Mouse (Mus musculus) stomach, embryonic 14.5 days (tissue): ENCODE results near the gene Sec24d. TPM values are rescaled to one million over a fixed set of nuclear protein-coding genes. Genes with fewer than 3 reads are reported as not detected.
"Not testable (repeated sequence)": the region's sequence is repeated elsewhere in the genome, so short reads cannot be mapped to it uniquely, and the experiment has no call there.

Experiments
- ATAC-seq: fragments of 200-750 bp; cut with Nextera tagmentation; 2 replicates; pipeline ENCODE4 v1.8.0; 2017; ENCODE audit warnings: low read depth, moderate TSS enrichment; ENCODE audit not compliant: insufficient number of reproducible peaks, insufficient read depth, low FRiP score
- H3K27ac ChIP-seq: fragments of 300-500 bp; sonication (generic); 2 replicates; pipeline ENCODE4 v1.5.1; 2014; ENCODE audit warnings: mild to moderate bottlenecking, low read length, moderate library complexity, mixed read lengths
- H3K27me3 ChIP-seq: fragments of 300-500 bp; sonication (generic); 2 replicates; pipeline ENCODE4 v1.6.1; 2014; ENCODE audit warnings: low read length, control low read depth, mixed read lengths; ENCODE audit not compliant: control insufficient read depth, insufficient read depth
- H3K36me3 ChIP-seq: fragments of 300-500 bp; sonication (generic); 2 replicates; pipeline ENCODE4 v1.6.1; 2014; ENCODE audit warnings: mild to moderate bottlenecking, control low read depth, low read length, moderate library complexity, mixed read lengths; ENCODE audit not compliant: control insufficient read depth, insufficient read depth
- H3K4me1 ChIP-seq: fragments of 300-500 bp; sonication (generic); 2 replicates; pipeline ENCODE4 v1.6.1; 2014; ENCODE audit warnings: low read length, control low read depth, mixed read lengths; ENCODE audit not compliant: control insufficient read depth, insufficient read depth
- H3K4me2 ChIP-seq: fragments of 300-500 bp; sonication (generic); replicated peaks from 2 replicates; pipeline ENCODE4 v1.6.1; 2014; ENCODE audit warnings: low read depth, low read length, control low read depth
- H3K4me3 ChIP-seq: fragments of 300-500 bp; sonication (generic); 2 replicates; pipeline ENCODE4 v1.5.1; 2014; ENCODE audit warnings: low read depth, low read length, control low read depth
- H3K9ac ChIP-seq: fragments of 300-500 bp; sonication (generic); replicated peaks from 2 replicates; pipeline ENCODE4 v1.6.1; 2014; ENCODE audit warnings: low read depth, mild to moderate bottlenecking, control low read depth, low read length, moderate library complexity, mixed read lengths
- H3K9me3 ChIP-seq: fragments of 300-500 bp; sonication (generic); 2 replicates; pipeline ENCODE4 v1.6.1; 2016; ENCODE audit warnings: low read depth, low read length, control low read depth; ENCODE audit not compliant: control insufficient read depth
- WGBS: fragments of 180-500 bp; shearing (Covaris S2); extraction: QIAGEN DNeasy Blood & Tissue Kit; methylation state at CpG from one replicate; pipeline ENCODE4 v1.1.7; 2014; 5-methylcytosine and 5-hydroxymethylcytosine counted together
- polyA plus RNA-seq: library from polyadenylated mRNA; unstranded; fragments of >200 nt; fragmentation: Nextera tagmentation; extraction: Ambion mirVana; gene quantifications from 2 replicates; pipeline ENCODE4 v1.2.1, GENCODE M21; 2014

Sec24d gene
- polyA plus RNA-seq, 1 experiment from 2014 or later: 96.9 TPM

GRCm38 (mm10) chr3:123351519-123351918 lies 84.3 kb downstream of the Sec24d start:
- ATAC-seq: no peak
- Histone ChIP-seq H3K9me3 (no peaks in the 10 kb centered on the region), H3K4me1 (no peaks in the 10 kb centered on the region), H3K9ac (no peak overlapping the region), H3K4me2 (no peak overlapping the region), H3K27ac (no peak overlapping the region), H3K36me3 (peaks cover 49% of the 10 kb centered on the region), H3K4me3 (no peak overlapping the region), H3K27me3 (no peaks in the 10 kb centered on the region)
- 73% methylated on average over 2 of the region's 2 CpGs for WGBS

GRCm38 (mm10) chr3:123353183-123353582 lies 85.9 kb downstream of the Sec24d start:
- no peaks in the 10 kb centered on the region for H3K27me3 ChIP-seq
- peaks cover 62% of the 10 kb centered on the region for H3K36me3 ChIP-seq
- H3K9ac ChIP-seq: no peak overlapping the region
- no peak for ATAC-seq
- H3K9me3 ChIP-seq: no peaks in the 10 kb centered on the region
- WGBS: 63% methylated on average over 6 of the region's 6 CpGs
- H3K27ac ChIP-seq: no peak overlapping the region
- no peaks in the 10 kb centered on the region for H3K4me1 ChIP-seq
- H3K4me3 ChIP-seq: no peak overlapping the region
- no peak overlapping the region for H3K4me2 ChIP-seq

- Histone ChIP-seq H3K27me3 (no peaks in the 10 kb centered on the region), H3K4me2 (no peak overlapping the region), H3K9me3 (no peaks in the 10 kb centered on the region), H3K4me3 (no peak overlapping the region), H3K4me1 (no peaks in the 10 kb centered on the region), H3K27ac (no peak overlapping the region), H3K9ac (no peak overlapping the region), H3K36me3 (peaks cover 61% of the 10 kb centered on the region)
- ATAC-seq: no peak
- WGBS: 91% methylated on average over 12 of the region's 12 CpGs
Observed at GRCm38 (mm10) chr3:123353661-123354060, 86.4 kb downstream of the Sec24d start.

GRCm38 (mm10) chr3:123354388-123354787 lies 87.1 kb downstream of the Sec24d start:
- H3K4me3 ChIP-seq: no peak overlapping the region
- no peaks in the 10 kb centered on the region for H3K9me3 ChIP-seq
- no peaks in the 10 kb centered on the region for H3K27me3 ChIP-seq
- H3K27ac ChIP-seq: no peak overlapping the region
- H3K36me3 ChIP-seq: peaks cover 62% of the 10 kb centered on the region
- no peak for ATAC-seq
- 92% methylated on average over 9 of the region's 9 CpGs for WGBS
- H3K4me1 ChIP-seq: no peaks in the 10 kb centered on the region
- H3K9ac ChIP-seq: no peak overlapping the region
- H3K4me2 ChIP-seq: no peak overlapping the region

- ATAC-seq: no peak
- Histone ChIP-seq H3K4me3 (no peak overlapping the region), H3K27me3 (no peaks in the 10 kb centered on the region), H3K27ac (no peak overlapping the region), H3K4me1 (no peaks in the 10 kb centered on the region), H3K9ac (no peak overlapping the region), H3K36me3 (peaks cover 63% of the 10 kb centered on the region), H3K4me2 (no peak overlapping the region), H3K9me3 (no peaks in the 10 kb centered on the region)
- 78% methylated on average over 4 of the region's 4 CpGs for WGBS
Observed at GRCm38 (mm10) chr3:123356377-123356991, 89.2 kb downstream of the Sec24d start.

- not testable (repeated sequence) for H3K4me2 ChIP-seq, H3K27me3 ChIP-seq, H3K4me3 ChIP-seq, H3K4me1 ChIP-seq, H3K9me3 ChIP-seq, H3K27ac ChIP-seq, H3K9ac ChIP-seq, ATAC-seq
- H3K36me3 ChIP-seq: peaks cover 64% of the 10 kb centered on the region
- WGBS: 73% methylated on average over 2 of the region's 2 CpGs
Observed at GRCm38 (mm10) chr3:123366820-123367219, 99.6 kb downstream of the Sec24d start.

- Histone ChIP-seq H3K9me3 (no peaks in the 10 kb centered on the region), H3K4me2 (no peak overlapping the region), H3K4me1 (no peaks in the 10 kb centered on the region), H3K36me3 (peaks cover 42% of the 10 kb centered on the region), H3K27me3 (no peaks in the 10 kb centered on the region), H3K9ac (no peak overlapping the region), H3K4me3 (no peak overlapping the region), H3K27ac (no peak overlapping the region)
- ATAC-seq: no peak
- 83% methylated on average over 12 of the region's 12 CpGs for WGBS
Observed at GRCm38 (mm10) chr3:123369161-123369560, 101.9 kb downstream of the Sec24d start.

- H3K4me1 ChIP-seq: no peaks in the 10 kb centered on the region
- H3K27me3 ChIP-seq: no peaks in the 10 kb centered on the region
- H3K4me2 ChIP-seq: no peak overlapping the region
- no peak for ATAC-seq
- no peak overlapping the region for H3K9ac ChIP-seq
- H3K36me3 ChIP-seq: peaks cover 35% of the 10 kb centered on the region
- no peak overlapping the region for H3K4me3 ChIP-seq
- H3K9me3 ChIP-seq: no peaks in the 10 kb centered on the region
- WGBS: 89% methylated on average over 5 of the region's 5 CpGs
- no peak overlapping the region for H3K27ac ChIP-seq
Observed at GRCm38 (mm10) chr3:123370927-123371326, 103.7 kb downstream of the Sec24d start.
